In genomic region chr19:27147404-27147803, GRCm38 (mm10) we compare ENCODE assay signal across 14 mouse cellular contexts.
DNase-seq lines count a peak whose midpoint lies in the region; ATAC-seq and TF ChIP-seq lines count a peak whose summit lies in the region.
"Had no signal": no experiment of that assay in that cellular context is flagged by ENCODE, and none has a peak within 500 bp of the region (broad histone marks: within the 10 kb centered on the region; RNA-seq: fewer than 3 reads in every experiment).

No protein-coding gene starts in this region.

- H3K27ac ChIP-seq in heart, embryonic 14.5 days (replicated peaks in 1 of 2; ENCODE audit: control insufficient read depth in 1 of 2, insufficient read depth in 1 of 2, low read depth in 2 of 2, low read length in 2 of 2) = no peak overlapping the region
- no peak overlapping the region for H3K27ac ChIP-seq in kidney, postnatal 0 days
- H3K27ac ChIP-seq: forebrain, embryonic 15.5 days; hindbrain, embryonic 12.5 days; layer of hippocampus, adult 2 months; macrophage had no signal

- H3K4me2 ChIP-seq in heart, embryonic 14.5 days (ENCODE audit: low read length) = no peak overlapping the region
- no peak overlapping the region for H3K4me2 ChIP-seq in kidney, postnatal 0 days (ENCODE audit: low read length)
- H3K4me2 ChIP-seq: embryonic facial prominence, embryonic 13.5 days; forebrain, embryonic 15.5 days; hindbrain, embryonic 12.5 days; limb, embryonic 12.5 days had no signal

- 45% methylated on average over 12 of the region's 12 CpGs for WGBS in heart, embryonic 14.5 days
- WGBS in kidney, postnatal 0 days = 38% methylated on average over 12 of the region's 12 CpGs

- no peaks in the 10 kb centered on the region for H3K27me3 ChIP-seq in heart, embryonic 14.5 days (ENCODE audit: control insufficient read depth, insufficient read depth, low read length)
- H3K27me3 ChIP-seq in kidney, postnatal 0 days (ENCODE audit: insufficient read depth, low read length) = no peaks in the 10 kb centered on the region
- H3K27me3 ChIP-seq: embryonic facial prominence, embryonic 13.5 days; forebrain, embryonic 15.5 days; hindbrain, embryonic 12.5 days; limb, embryonic 12.5 days had no signal

- peaks cover 4 to 10% of the 10 kb centered on the region in 2 experiments; a peak in 2 of 4 replicates for H3K4me1 ChIP-seq in heart, embryonic 14.5 days (ENCODE audit: control insufficient read depth in 2 of 2, insufficient read depth in 2 of 2, low read length in 2 of 2)
- H3K4me1 ChIP-seq in kidney, postnatal 0 days (replicated peaks; ENCODE audit: insufficient read depth, low read length) = 0 out of 2 replicates have a peak, but pooled peaks cover 4% of the 10 kb centered on the region

- no peak overlapping the region for H3K9ac ChIP-seq in heart, embryonic 14.5 days (ENCODE audit: low read length)
- no peak overlapping the region for H3K9ac ChIP-seq in kidney, postnatal 0 days (ENCODE audit: low read depth, low read length)
- H3K9ac ChIP-seq: embryonic facial prominence, embryonic 13.5 days; forebrain, embryonic 15.5 days; hindbrain, embryonic 12.5 days; limb, embryonic 12.5 days had no signal

- no peaks in the 10 kb centered on the region for H3K36me3 ChIP-seq in heart, embryonic 14.5 days (ENCODE audit: control insufficient read depth, insufficient read depth, low read length)
- no peaks in the 10 kb centered on the region for H3K36me3 ChIP-seq in kidney, postnatal 0 days (ENCODE audit: insufficient read depth, low read length)
- H3K36me3 ChIP-seq: embryonic facial prominence, embryonic 13.5 days; forebrain, embryonic 15.5 days; hindbrain, embryonic 12.5 days; limb, embryonic 12.5 days had no signal

- DNase-seq in adrenal gland, adult 2 months = peak; percentile 57
- peak; percentile 14 for DNase-seq in adrenal gland, adult 8-10 months
- peak; percentile 35 for DNase-seq in kidney, postnatal 0 days (ENCODE audit: low spot score)
- no peak for DNase-seq in layer of hippocampus, adult 11-12 months (ENCODE audit: low spot score)
- DNase-seq in natural killer cell, adult 2 months (ENCODE audit: low spot score in 2 of 2) = no peak
- DNase-seq in urinary bladder, adult 18-20 months (ENCODE audit: low spot score in 2 of 2) = no peak
- DNase-seq: right cerebral cortex, postnatal 4 days had no signal

- 0 out of 2 replicates have a peak, but pooled peaks have one; percentile 54 for ATAC-seq in heart, embryonic 14.5 days (ENCODE audit: insufficient number of reproducible peaks, insufficient read depth, low FRiP score, low read depth)
- ATAC-seq in kidney, postnatal 0 days (replicated peaks; ENCODE audit: low FRiP score, low read depth) = no peak
- ATAC-seq: forebrain, embryonic 15.5 days had no signal

- TF ChIP-seq CTCF in kidney, postnatal 0 days (IDR thresholded peaks at IDR 0.05; ENCODE audit: low read depth) = no peak

- no peak overlapping the region for H3K4me3 ChIP-seq in heart, embryonic 14.5 days (ENCODE audit: control insufficient read depth in 1 of 2, insufficient read depth in 1 of 2, low read depth in 1 of 2, low read length in 2 of 2)
- H3K4me3 ChIP-seq in kidney, postnatal 0 days (replicated peaks; ENCODE audit: low read depth, low read length) = no peak overlapping the region
- H3K4me3 ChIP-seq: embryonic facial prominence, embryonic 13.5 days; forebrain, embryonic 15.5 days; hindbrain, embryonic 12.5 days; layer of hippocampus, adult 2 months; limb, embryonic 12.5 days had no signal

- 0 out of 2 replicates have a peak, but pooled peaks cover 1% of the 10 kb centered on the region for H3K9me3 ChIP-seq in heart, embryonic 14.5 days (ENCODE audit: control insufficient read depth, low read length)
- H3K9me3 ChIP-seq in kidney, postnatal 0 days (replicated peaks; ENCODE audit: low read length) = no peaks in the 10 kb centered on the region
- H3K9me3 ChIP-seq: embryonic facial prominence, embryonic 13.5 days; forebrain, embryonic 15.5 days; hindbrain, embryonic 12.5 days had no signal

Comparison
In these comparisons a context has a peak if more than half of its experiments do, and no peak if none do; other contexts are left out.
1. DNase-seq: peak in adrenal gland, adult 2 months (single experiment), adrenal gland, adult 8-10 months (single experiment) and kidney, postnatal 0 days (single experiment); none in layer of hippocampus, adult 11-12 months (single experiment), natural killer cell, adult 2 months (0 of 2) and urinary bladder, adult 18-20 months (0 of 2).